Mouse (Mus musculus) gastrocnemius, postnatal 10 days (tissue): ENCODE measurements around the gene Olfr713. TPM values are rescaled to one million over a fixed set of nuclear protein-coding genes. Genes with fewer than 3 reads are reported as not detected.

Experiments used
- DNase-seq: peaks from one replicate; pipeline ENCODE4 v3.0.0; 2021; ENCODE audit warnings: mixed read lengths
- long read RNA-seq, 2 experiments: library from polyadenylated mRNA; stranded (forward); transcript quantifications; one replicate each; pipeline ENCODE4 v2.0.0; 2021
- total RNA-seq, 2 experiments: library from RNA; stranded (reverse); gene quantifications; 2 replicates each; pipeline ENCODE4 v1.2.3; 2021

The Olfr713 gene
- not detected for total RNA-seq
- long read RNA-seq, experiment 1 = 0 reads
- long read RNA-seq, experiment 2 = 0 reads

- DNase-seq = no peak
These were observed at the start of gene Olfr713 for GRCm38 (mm10) chr7:107030874-107031273. Gene Olfr713, plus strand, starts transcription at chr7:107031174.

- DNase-seq = no peak
These were observed 45.7 kb upstream of the Olfr713 start for GRCm38 (mm10) chr7:106985236-106985635.

- no peak for DNase-seq
These were observed 30.2 kb upstream of the Olfr713 start for GRCm38 (mm10) chr7:107000798-107001197.

GRCm38 (mm10) chr7:107004169-107004568 lies 26.8 kb upstream of the Olfr713 start:
- DNase-seq = no peak

- DNase-seq = no peak
These were observed 25.0 kb upstream of the Olfr713 start, which contains the start of gene Olfr2 for GRCm38 (mm10) chr7:107005972-107006371. Gene Olfr2, minus strand, starts transcription at chr7:107006072.

- DNase-seq = no peak
These were observed 9.1 kb downstream of the Olfr713 start for GRCm38 (mm10) chr7:107039934-107040563.

GRCm38 (mm10) chr7:107043136-107043535 lies 12.2 kb downstream of the Olfr713 start:
- no peak for DNase-seq

GRCm38 (mm10) chr7:107044407-107044806 lies 13.4 kb downstream of the Olfr713 start:
- no peak for DNase-seq

GRCm38 (mm10) chr7:107045833-107046232 lies 14.9 kb downstream of the Olfr713 start:
- DNase-seq = no peak

GRCm38 (mm10) chr7:107047578-107047977 lies 16.6 kb downstream of the Olfr713 start:
- DNase-seq = no peak

GRCm38 (mm10) chr7:107070681-107071080 lies 39.7 kb downstream of the Olfr713 start, which contains the start of gene Olfr714:
Gene Olfr714, plus strand, starts transcription at chr7:107070981.
- DNase-seq = no peak

Other genes starting within 250 kb of the Olfr713 start
- gene Olfr699, start 238.0 kb upstream of the Olfr713 start, total RNA-seq = not detected
- not detected for gene Olfr700, start 222.3 kb upstream of the Olfr713 start, total RNA-seq
- not detected for gene Olfr701, start 217.0 kb upstream of the Olfr713 start, total RNA-seq
- gene Olfr702, start 197.3 kb upstream of the Olfr713 start, total RNA-seq = not detected
- not detected for gene Olfr703, start 187.8 kb upstream of the Olfr713 start, total RNA-seq
- not detected for gene Olfr704, start 168.0 kb upstream of the Olfr713 start, total RNA-seq
- not detected for gene Olfr705, start 154.3 kb upstream of the Olfr713 start, total RNA-seq
- gene Olfr706, start 143.0 kb upstream of the Olfr713 start, total RNA-seq = not detected
- gene Olfr707, start 129.9 kb upstream of the Olfr713 start, total RNA-seq = not detected
- gene Olfr1532-ps1, start 123.2 kb upstream of the Olfr713 start, total RNA-seq = not detected
- not detected for gene Olfr709-ps1, start 99.0 kb upstream of the Olfr713 start, total RNA-seq
- gene Olfr710, start 82.9 kb upstream of the Olfr713 start, total RNA-seq = not detected
- not detected for gene Olfr6, start 67.2 kb upstream of the Olfr713 start, total RNA-seq
- gene Olfr711, start 55.7 kb upstream of the Olfr713 start, total RNA-seq = not detected
- not detected for gene Olfr2, start 25.1 kb upstream of the Olfr713 start, total RNA-seq
- not detected for gene Olfr714, start 39.8 kb downstream of the Olfr713 start, total RNA-seq
- gene Olfr17, start 62.0 kb downstream of the Olfr713 start, total RNA-seq = not detected
- not detected for gene Olfr715b, start 79.2 kb downstream of the Olfr713 start, total RNA-seq
- not detected for gene Olfr715, start 99.9 kb downstream of the Olfr713 start, total RNA-seq
- not detected for gene Olfr716, start 107.2 kb downstream of the Olfr713 start, total RNA-seq
- not detected for gene Nlrp14, start 135.8 kb downstream of the Olfr713 start, total RNA-seq
- gene Rbmxl2, start 178.3 kb downstream of the Olfr713 start, total RNA-seq = not detected